Mouse (Mus musculus): ENCODE results near the gene Gna15.

- TF ChIP-seq POLR2A (IDR thresholded peaks at IDR 0.05; ENCODE audit: extremely low read depth, insufficient read depth, low read length) (no peak), CTCF (IDR thresholded peaks at IDR 0.05; ENCODE audit: extremely low read depth, insufficient read depth, low read length) (no peak)
These were observed 13.7 kb downstream of the Gna15 start for GRCm38 (mm10) chr10:81510246-81510810.

Measured in cortical plate, adult 2 months (tissue).